Mouse (Mus musculus) myocyte (in vitro differentiated cells): ENCODE data around the gene Neurl2. TPM values are rescaled to one million over a fixed set of nuclear protein-coding genes. Genes with fewer than 3 reads are reported as not detected.

Experiments used
- H3K27me3 ChIP-seq: one replicate; pipeline ENCODE4 v1.6.1; 2011; ENCODE audit not compliant: control insufficient read depth, insufficient read depth, insufficient read length
- H3K36me3 ChIP-seq: one replicate; pipeline ENCODE4 v1.6.1; 2011; ENCODE audit not compliant: control insufficient read depth, insufficient read depth
- H3K4me2 ChIP-seq: one replicate; pipeline ENCODE4 v1.6.1; 2011; ENCODE audit warnings: low read depth, control low read depth
- H3K4me3 ChIP-seq: one replicate; pipeline ENCODE4 v1.5.1; 2011; ENCODE audit warnings: mild to moderate bottlenecking, control low read depth, moderate library complexity
- H3K79me2 ChIP-seq: one replicate; pipeline ENCODE4 v1.6.1; 2011; ENCODE audit not compliant: control insufficient read depth, insufficient read depth
- H3ac ChIP-seq: one replicate; pipeline ENCODE4 v1.6.1; 2011; ENCODE audit not compliant: control insufficient read depth, insufficient read length
- CEBPB ChIP-seq: IDR thresholded peaks from 2 replicates; pipeline ENCODE4 v1.6.1; 2011; ENCODE audit warnings: mild to moderate bottlenecking, moderate library complexity; ENCODE audit not compliant: poor library complexity, insufficient read depth, severe bottlenecking
- E2F4 ChIP-seq: IDR thresholded peaks from one replicate; pipeline ENCODE4 v1.6.1; 2011; ENCODE audit warnings: mild to moderate bottlenecking, control low read depth, moderate library complexity; ENCODE audit not compliant: insufficient read depth
- MAX ChIP-seq: IDR thresholded peaks from one replicate; pipeline ENCODE4 v1.6.1; 2011; ENCODE audit warnings: low read depth, mild to moderate bottlenecking, control low read depth
- MYOD1 ChIP-seq, 3 experiments: IDR thresholded peaks; one replicate each; pipeline ENCODE4 v1.6.1; 2011; ENCODE audit warnings: control low read depth in 2 of 3, low read depth in 2 of 3, mild to moderate bottlenecking in 2 of 3, moderate library complexity in 1 of 3; ENCODE audit not compliant: insufficient read length in 2 of 3, control insufficient read depth in 1 of 3
- MYOG ChIP-seq, 3 experiments: IDR thresholded peaks; one replicate each; pipeline ENCODE4 v1.6.1; 2011; ENCODE audit warnings: control low read depth in 2 of 3, low read depth in 2 of 3, mild to moderate bottlenecking in 2 of 3; ENCODE audit not compliant: insufficient read length in 2 of 3, control insufficient read depth in 1 of 3, insufficient read depth in 1 of 3
- POLR2A ChIP-seq: IDR thresholded peaks from one replicate; pipeline ENCODE4 v1.6.1; 2011; ENCODE audit warnings: low read depth, mild to moderate bottlenecking, control low read depth, moderate library complexity; ENCODE audit not compliant: insufficient read length
- POLR2AphosphoS2 ChIP-seq: IDR thresholded peaks from one replicate; pipeline ENCODE4 v1.6.1; 2011; ENCODE audit warnings: low read depth, control low read depth; ENCODE audit not compliant: insufficient read length
- REST ChIP-seq: IDR thresholded peaks from one replicate; pipeline ENCODE4 v1.6.1; 2011; ENCODE audit warnings: mild to moderate bottlenecking, control low read depth, moderate library complexity; ENCODE audit not compliant: insufficient read depth, insufficient read length
- SRF ChIP-seq: IDR thresholded peaks from one replicate; pipeline ENCODE4 v1.6.1; 2011; ENCODE audit warnings: low read depth; ENCODE audit not compliant: control insufficient read depth, insufficient read length
- TCF12 ChIP-seq: IDR thresholded peaks from one replicate; pipeline ENCODE4 v1.6.1; 2011; ENCODE audit warnings: mild to moderate bottlenecking, control low read depth; ENCODE audit not compliant: poor library complexity, insufficient read depth, severe bottlenecking
- TCF3 ChIP-seq: IDR thresholded peaks from one replicate; pipeline ENCODE4 v1.6.1; 2011; ENCODE audit warnings: low read depth, control low read depth; ENCODE audit not compliant: insufficient read length
- USF1 ChIP-seq: IDR thresholded peaks from one replicate; pipeline ENCODE4 v1.6.1; 2011; ENCODE audit warnings: low read depth, mild to moderate bottlenecking, control low read depth, moderate library complexity
- polyA plus RNA-seq: library from polyadenylated mRNA; unstranded; fragments of >200 nt; fragmentation: generic; extraction: Trizol; gene quantifications from one replicate; pipeline ENCODE4 v1.2.1, GENCODE M21; 2012; ENCODE audit warnings: missing spikeins

The Neurl2 gene
- polyA plus RNA-seq, 1 experiment = 23.5 TPM

DNA sequence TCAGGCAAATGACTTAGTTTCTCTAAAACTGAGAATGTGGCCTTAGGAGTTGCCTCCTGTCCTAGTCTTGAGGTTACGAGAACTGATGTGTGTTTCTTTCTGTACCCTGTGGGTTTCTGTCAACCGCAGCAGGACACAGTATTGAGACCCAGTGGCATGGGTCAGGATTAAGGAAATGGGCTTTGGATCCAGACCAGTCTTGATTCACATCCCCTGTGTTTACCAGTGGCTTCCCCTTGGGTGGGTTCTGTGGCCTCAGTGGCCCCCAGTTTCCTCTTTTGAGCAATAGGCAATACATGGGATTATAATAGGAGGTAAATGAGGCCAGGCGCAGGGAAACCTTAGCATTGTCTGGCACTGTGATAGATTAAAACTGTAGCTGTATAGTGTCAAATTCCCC is 46.2 kb downstream of the Neurl2 start:
- TF ChIP-seq MYOD1 (IDR thresholded peaks at IDR 0.05; ENCODE audit: control insufficient read depth in 1 of 3, insufficient read length in 2 of 3, low read depth in 2 of 3) = no peak
- no peak for TF ChIP-seq POLR2AphosphoS2
- TF ChIP-seq REST = no peak
- TF ChIP-seq USF1 = no peak
- TF ChIP-seq TCF3 = no peak
- no peak for TF ChIP-seq POLR2A
- no peak for TF ChIP-seq CEBPB
- TF ChIP-seq MAX = no peak
- TF ChIP-seq E2F4 = no peak
- no peak for TF ChIP-seq TCF12
- TF ChIP-seq MYOG (IDR thresholded peaks at IDR 0.05; ENCODE audit: control insufficient read depth in 1 of 3, insufficient read depth in 1 of 3, insufficient read length in 2 of 3, low read depth in 2 of 3) = no peak
- Histone ChIP-seq H3K4me3 (peak overlapping the region; percentile 46), H3K4me2 (peak overlapping the region; percentile 98), H3K79me2 (no peaks in the 10 kb centered on the region), H3K36me3 (peaks cover 10% of the 10 kb centered on the region), H3ac (no peak overlapping the region), H3K27me3 (no peaks in the 10 kb centered on the region)

DNA sequence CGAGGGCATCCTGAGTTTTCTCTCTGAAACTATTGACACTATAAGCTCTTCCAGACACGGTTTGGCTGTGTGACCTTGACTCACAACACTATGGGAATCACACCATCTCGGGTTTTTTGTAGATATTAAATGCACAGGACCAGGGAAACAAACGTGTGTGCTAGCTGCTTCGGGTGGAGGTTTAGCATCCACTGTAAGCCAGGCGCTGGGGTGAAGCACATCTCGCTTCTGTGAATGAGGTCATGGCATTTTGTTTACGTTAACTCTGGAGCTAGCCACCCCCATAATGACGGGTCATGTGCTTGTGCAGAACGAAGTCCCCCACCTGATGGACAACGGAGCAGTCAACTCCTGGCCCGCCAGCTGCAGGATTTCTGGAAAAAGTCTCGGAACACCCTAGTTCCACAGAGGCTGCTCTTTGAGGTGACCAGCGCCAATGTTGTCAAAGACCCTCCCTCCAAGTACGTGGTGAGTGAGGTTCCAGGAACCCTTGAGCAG is 46.8 kb downstream of the Neurl2 start:
- TF ChIP-seq MAX = no peak
- no peak for TF ChIP-seq CEBPB
- TF ChIP-seq TCF12 = no peak
- no peak for TF ChIP-seq POLR2AphosphoS2
- TF ChIP-seq MYOG (IDR thresholded peaks at IDR 0.05; ENCODE audit: control insufficient read depth in 1 of 3, insufficient read depth in 1 of 3, insufficient read length in 2 of 3, low read depth in 2 of 3) = no peak
- TF ChIP-seq MYOD1 (IDR thresholded peaks at IDR 0.05; ENCODE audit: control insufficient read depth in 1 of 3, insufficient read length in 2 of 3, low read depth in 2 of 3) = no peak
- TF ChIP-seq REST = no peak
- TF ChIP-seq TCF3 = no peak
- TF ChIP-seq E2F4 = no peak
- TF ChIP-seq SRF = no peak
- TF ChIP-seq USF1 = no peak
- no peak for TF ChIP-seq POLR2A
- H3K27me3 ChIP-seq = no peaks in the 10 kb centered on the region
- H3ac ChIP-seq = peak overlapping the region; percentile 70
- peak overlapping the region; percentile 98 for H3K4me2 ChIP-seq
- no peaks in the 10 kb centered on the region for H3K79me2 ChIP-seq
- H3K4me3 ChIP-seq = peak overlapping the region; percentile 46
- H3K36me3 ChIP-seq = peaks cover 10% of the 10 kb centered on the region

DNA sequence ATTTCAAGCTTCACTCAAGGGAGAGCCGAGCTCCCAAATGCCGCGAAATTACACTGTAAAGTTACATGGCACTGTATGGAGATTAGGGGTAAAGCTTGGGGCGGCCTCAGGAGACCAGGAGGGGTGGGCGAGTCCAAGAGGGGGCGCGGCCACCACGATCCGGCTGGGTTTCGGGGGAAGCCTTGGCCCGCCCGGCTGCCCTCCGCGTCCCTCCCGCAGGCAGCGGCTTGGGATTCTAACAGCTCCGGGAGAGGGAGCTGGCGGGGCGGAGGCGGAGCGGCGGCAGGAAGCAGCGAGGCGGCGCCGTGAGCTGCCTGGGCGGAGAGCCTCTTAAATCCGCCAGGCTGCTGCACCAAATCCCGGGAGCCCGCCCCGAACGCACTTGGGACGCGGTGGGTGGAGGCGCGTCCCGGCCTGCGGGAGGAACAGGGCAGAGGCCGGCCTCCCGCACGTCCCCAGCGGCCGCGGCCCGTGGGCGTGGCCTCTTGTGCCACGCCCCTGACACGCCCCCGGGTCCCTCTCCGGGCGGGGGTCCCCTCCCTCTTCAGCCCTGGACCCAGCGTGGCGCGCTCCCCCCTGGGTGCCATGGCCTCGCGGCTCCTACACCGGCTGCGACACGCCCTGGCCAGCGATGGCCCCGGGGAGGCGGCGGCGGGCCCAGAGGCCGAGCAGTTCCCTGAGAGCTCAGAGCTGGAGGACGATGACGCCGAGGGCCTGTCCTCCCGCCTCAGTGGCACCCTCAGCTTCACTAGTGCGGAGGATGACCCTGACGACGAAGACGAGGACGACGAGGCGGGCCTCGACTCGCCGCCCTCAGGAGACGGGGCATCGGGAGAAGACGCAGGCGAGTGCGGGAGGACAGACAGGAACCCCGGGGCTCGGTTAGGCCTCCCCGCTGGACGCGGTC is 47.5 kb downstream of the Neurl2 start, which contains the start of gene Snx21:
TSS of gene Snx21 (plus strand) at position 343 of the 907 bp plus-strand sequence.
- peak within 1 kb of the TSS; percentile 98 for H3K4me2 ChIP-seq
- TF ChIP-seq MYOD1 (IDR thresholded peaks at IDR 0.05; ENCODE audit: control insufficient read depth in 1 of 3, insufficient read length in 2 of 3, low read depth in 2 of 3) (peak in 1 of 3 experiments; percentile 3), USF1 (no peak), TCF3 (no peak), POLR2AphosphoS2 (peak; percentile 81), POLR2A (peak; percentile 84)

DNA sequence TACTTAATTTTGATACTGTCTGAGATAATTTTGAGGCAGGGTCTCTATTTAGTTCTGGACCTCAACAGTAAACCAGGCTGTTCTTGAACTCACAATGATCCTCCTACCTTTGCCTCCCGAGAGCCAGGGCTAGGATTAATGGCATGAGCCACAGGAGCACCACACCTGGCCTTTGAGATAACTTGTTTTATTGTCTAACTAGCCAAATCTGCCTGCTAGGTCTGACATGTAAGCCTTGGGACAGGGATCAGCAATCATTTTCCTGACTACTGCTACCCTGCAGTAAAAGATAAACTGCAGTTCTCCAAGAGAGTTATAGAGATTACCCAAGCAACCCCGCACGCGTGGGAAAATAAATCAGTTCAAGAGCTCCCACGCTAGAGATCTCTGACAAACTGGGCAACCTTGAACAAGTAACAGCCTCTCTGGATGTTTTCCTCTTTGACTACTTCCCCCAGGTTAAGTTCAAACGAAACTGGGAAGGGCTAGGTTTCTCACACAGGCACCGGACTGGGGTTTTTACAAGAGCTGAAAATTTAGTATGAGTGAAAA is 48.3 kb downstream of the Neurl2 start:
- Histone ChIP-seq H3K4me2 (peak overlapping the region; percentile 98), H3K4me3 (peak overlapping the region; percentile 46), H3K27me3 (no peaks in the 10 kb centered on the region), H3ac (peak overlapping the region; percentile 70), H3K79me2 (no peaks in the 10 kb centered on the region), H3K36me3 (peaks cover 10% of the 10 kb centered on the region)
- TF ChIP-seq SRF (no peak), MYOD1 (IDR thresholded peaks at IDR 0.05; ENCODE audit: control insufficient read depth in 1 of 3, insufficient read length in 2 of 3, low read depth in 2 of 3) (no peak), MYOG (IDR thresholded peaks at IDR 0.05; ENCODE audit: control insufficient read depth in 1 of 3, insufficient read depth in 1 of 3, insufficient read length in 2 of 3, low read depth in 2 of 3) (no peak), TCF12 (no peak), MAX (no peak), USF1 (no peak), CEBPB (no peak), E2F4 (no peak), TCF3 (no peak), REST (no peak), POLR2A (no peak), POLR2AphosphoS2 (no peak)

More for the DNA sequence above, 47.5 kb downstream of the Neurl2 start, which contains the start of gene Snx21:
- Histone ChIP-seq H3K4me3 (peak within 1 kb of the TSS; percentile 46), H3ac (peak within 1 kb of the TSS; percentile 70), H3K79me2 (no peaks in the 10 kb centered on the region), H3K27me3 (no peaks in the 10 kb centered on the region), H3K36me3 (peaks cover 10% of the 10 kb centered on the region)
